19 mouse cellular contexts compared by ENCODE assay signal in genomic region chr6:21767787-21768221, GRCm38 (mm10).
DNase-seq lines count a peak whose midpoint lies in the region; ATAC-seq and TF ChIP-seq lines count a peak whose summit lies in the region.
"Had no signal": no experiment of that assay in that cellular context is flagged by ENCODE, and none has a peak within 500 bp of the region (broad histone marks: within the 10 kb centered on the region; RNA-seq: fewer than 3 reads in every experiment).

No protein-coding gene starts in this region.

- H3K27me3 ChIP-seq in kidney, embryonic 14.5 days (ENCODE audit: control insufficient read depth, insufficient read depth, low read length): no peaks in the 10 kb centered on the region
- H3K27me3 ChIP-seq in forebrain, embryonic 16.5 days (replicated peaks; ENCODE audit: control insufficient read depth, insufficient read depth, low read length): no peaks in the 10 kb centered on the region
- H3K27me3 ChIP-seq: CH12.LX; embryonic facial prominence, embryonic 13.5 days; liver, embryonic 15.5 days; megakaryocyte, embryonic 14.5 days had no signal

- H3K27ac ChIP-seq in kidney, embryonic 14.5 days (ENCODE audit: low read depth, low read length): peak overlapping the region; percentile 42; the same call in 1 of the 2 replicates
- 0 out of 2 replicates have a peak overlapping the region, but pooled peaks have one; percentile 20 for H3K27ac ChIP-seq in forebrain, embryonic 16.5 days (ENCODE audit: low read length)
- H3K27ac ChIP-seq: embryonic facial prominence, embryonic 13.5 days; liver, embryonic 15.5 days had no signal

- H3K36me3 ChIP-seq in kidney, embryonic 14.5 days (ENCODE audit: control insufficient read depth, insufficient read depth, low read length): no peaks in the 10 kb centered on the region
- no peaks in the 10 kb centered on the region for H3K36me3 ChIP-seq in forebrain, embryonic 16.5 days (ENCODE audit: control insufficient read depth, insufficient read depth)
- H3K36me3 ChIP-seq: embryonic facial prominence, embryonic 13.5 days; liver, embryonic 15.5 days had no signal

- H3K9me3 ChIP-seq in kidney, embryonic 14.5 days (ENCODE audit: control insufficient read depth, low read length): no peaks in the 10 kb centered on the region
- no peaks in the 10 kb centered on the region for H3K9me3 ChIP-seq in forebrain, embryonic 16.5 days (ENCODE audit: control insufficient read depth, low read length)
- H3K9me3 ChIP-seq: embryonic facial prominence, embryonic 13.5 days; limb, embryonic 10.5 days; liver, embryonic 15.5 days had no signal

- 60% methylated on average over 12 of the region's 12 CpGs for WGBS in kidney, embryonic 14.5 days
- 43% methylated on average over 12 of the region's 12 CpGs for WGBS in forebrain, embryonic 16.5 days

- ATAC-seq in kidney, embryonic 14.5 days (ENCODE audit: low FRiP score, low TSS enrichment): peak; percentile 35; the same call in 1 of the 2 replicates
- ATAC-seq in forebrain, embryonic 16.5 days: peak; percentile 73

- no peak overlapping the region for H3K4me3 ChIP-seq in kidney, embryonic 14.5 days (ENCODE audit: low read length)
- 0 out of 2 replicates have a peak overlapping the region, but pooled peaks have one; percentile 8 for H3K4me3 ChIP-seq in forebrain, embryonic 16.5 days (replicated peaks; ENCODE audit: low read length)
- H3K4me3 ChIP-seq: embryonic facial prominence, embryonic 13.5 days; limb, embryonic 10.5 days; liver, embryonic 15.5 days; megakaryocyte, embryonic 14.5 days had no signal

- H3K9ac ChIP-seq in kidney, embryonic 14.5 days (ENCODE audit: low read depth, low read length): no peak overlapping the region
- H3K9ac ChIP-seq in forebrain, embryonic 16.5 days (replicated peaks; ENCODE audit: low read depth, low read length): no peak overlapping the region
- H3K9ac ChIP-seq: embryonic facial prominence, embryonic 13.5 days; liver, embryonic 15.5 days had no signal

- intact Hi-C loops in left cerebral cortex, postnatal 4 days (cut with DNase I): no loop called here

- DNase-seq in kidney, adult 9 months: no peak
- DNase-seq in left cerebral cortex, postnatal 4 days: peak; percentile 5
- no peak for DNase-seq in left cerebral cortex, adult 11 months (ENCODE audit: low spot score)
- DNase-seq in brain, embryonic 14.5 days (ENCODE audit: low read depth): peak; percentile 67
- DNase-seq in thymus, postnatal 10 days (ENCODE audit: low spot score in 2 of 2): no peak
- DNase-seq in urinary bladder, adult 2 months (ENCODE audit: low spot score): no peak
- DNase-seq: cerebellum, postnatal 25 days; heart, adult 18-20 months; heart, postnatal 14 days; kidney, adult 18-20 months; right cerebral cortex, adult 18-20 months; thymus, adult 2 months had no signal

- TF ChIP-seq CTCF in brain, embryonic 14.5 days (IDR thresholded peaks at IDR 0.05; ENCODE audit: borderline replicate concordance, extremely low read depth, insufficient read depth, insufficient read length): no peak

- no peak overlapping the region for H3K4me2 ChIP-seq in kidney, embryonic 14.5 days (replicated peaks; ENCODE audit: low read depth, low read length)
- peak overlapping the region; percentile 35 for H3K4me2 ChIP-seq in forebrain, embryonic 16.5 days (ENCODE audit: low read length)
- H3K4me2 ChIP-seq: embryonic facial prominence, embryonic 13.5 days; liver, embryonic 15.5 days had no signal

- TF ChIP-seq POLR2A in brain, embryonic 14.5 days (IDR thresholded peaks at IDR 0.05; ENCODE audit: borderline replicate concordance, extremely low read depth, insufficient read depth, insufficient read length, poor library complexity, severe bottlenecking): no peak

- H3K4me1 ChIP-seq in kidney, embryonic 14.5 days (ENCODE audit: control insufficient read depth, insufficient read depth, low read length): no peaks in the 10 kb centered on the region
- peaks cover 6% of the 10 kb centered on the region; the same call in 1 of the 2 replicates for H3K4me1 ChIP-seq in forebrain, embryonic 16.5 days (replicated peaks; ENCODE audit: control insufficient read depth, insufficient read depth, low read length)
- H3K4me1 ChIP-seq: embryonic facial prominence, embryonic 13.5 days; liver, embryonic 15.5 days; megakaryocyte, embryonic 14.5 days had no signal

Comparison
In these comparisons a context has a peak if more than half of its experiments do, and no peak if none do; other contexts are left out.
1. DNase-seq: peak in left cerebral cortex, postnatal 4 days (single experiment) and brain, embryonic 14.5 days (single experiment); none in kidney, adult 9 months (single experiment), left cerebral cortex, adult 11 months (single experiment), thymus, postnatal 10 days (0 of 2) and urinary bladder, adult 2 months (single experiment).